ENCODE assay signal across 8 mouse cellular contexts in the genomic region with DNA sequence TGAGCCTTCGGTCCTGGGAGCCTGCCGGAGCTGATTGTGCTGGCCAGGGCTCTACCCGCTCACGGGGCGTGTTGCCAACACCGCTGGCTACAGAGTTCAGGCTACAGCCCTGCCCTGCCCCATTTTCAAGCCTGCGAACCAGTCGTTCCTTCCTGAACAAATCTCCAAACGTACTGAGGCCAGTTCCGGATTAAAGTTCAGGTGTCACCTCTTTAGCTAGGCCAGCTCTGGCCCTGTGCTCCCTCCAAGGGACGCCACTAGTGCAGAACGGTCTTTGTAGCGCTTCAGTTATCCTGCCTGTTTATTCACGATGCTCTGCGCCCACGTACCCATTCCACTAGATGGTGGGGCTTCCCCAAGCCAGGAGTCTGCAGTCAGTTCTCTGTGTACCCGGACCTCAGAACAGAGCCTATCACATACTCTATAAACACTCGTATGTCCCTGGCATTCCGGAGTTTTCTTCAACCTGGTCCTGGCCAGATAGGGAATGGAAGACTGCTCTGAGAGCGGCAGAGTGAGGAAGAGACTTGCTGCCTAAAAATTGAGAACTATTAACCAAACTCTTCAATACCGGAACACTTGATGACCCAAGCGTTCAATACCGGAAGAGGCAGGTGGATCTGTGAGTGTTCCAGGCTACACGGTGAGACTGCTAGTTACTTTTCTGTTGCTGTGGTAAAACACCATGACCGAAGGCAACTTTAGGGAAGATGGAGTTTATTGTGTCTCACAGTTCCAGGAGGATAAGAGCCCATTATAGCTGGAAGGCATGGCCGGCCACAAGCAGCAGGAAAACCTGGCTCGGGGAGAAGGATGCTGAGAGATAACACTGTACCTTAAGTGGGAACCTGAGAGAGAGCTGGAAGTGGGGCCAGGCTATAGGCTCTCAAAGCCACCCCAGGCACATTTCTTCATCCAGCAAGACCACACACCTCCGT. TPM values are rescaled to one million over a fixed set of nuclear protein-coding genes. Genes with fewer than 3 reads are reported as not detected.
DNase-seq lines count a peak whose midpoint lies in the region; ATAC-seq and TF ChIP-seq lines count a peak whose summit lies in the region.

Gene Cyb5r3, minus strand, starts transcription at position 101 of the 938 bp plus-strand sequence.

- no peaks in the 10 kb centered on the region for H3K36me3 ChIP-seq in hindbrain, embryonic 12.5 days
- H3K36me3 ChIP-seq in liver, embryonic 14.5 days (replicated peaks; ENCODE audit: control insufficient read depth, insufficient read depth, low read depth), result peaks cover 3% of the 10 kb centered on the region

- no peak for TF ChIP-seq EP300 in liver, embryonic 14.5 days (IDR thresholded peaks at IDR 0.05; ENCODE audit: low read depth)

- H3K27me3 ChIP-seq in hindbrain, embryonic 12.5 days, result no peaks in the 10 kb centered on the region
- H3K27me3 ChIP-seq in liver, embryonic 14.5 days (ENCODE audit: control insufficient read depth, insufficient read depth, low read length), result no peaks in the 10 kb centered on the region

- peak; percentile 79 for ATAC-seq in hindbrain, embryonic 12.5 days (ENCODE audit: low FRiP score)
- peak; percentile 40 for ATAC-seq in liver, embryonic 14.5 days (ENCODE audit: insufficient read depth)

- no peaks in the 10 kb centered on the region for H3K9me3 ChIP-seq in hindbrain, embryonic 12.5 days (replicated peaks)
- no peaks in the 10 kb centered on the region for H3K9me3 ChIP-seq in liver, embryonic 14.5 days (ENCODE audit: control insufficient read depth, low read length)

- TF ChIP-seq CTCF in layer of hippocampus, adult 2 months (conservative IDR thresholded peaks at IDR 0.05), result no peak
- TF ChIP-seq CTCF in liver, embryonic 14.5 days (IDR thresholded peaks at IDR 0.05; ENCODE audit: low read depth), result no peak; the same call in 1 of the 2 replicates

- peak within 1 kb of the TSS; percentile 80 for H3K9ac ChIP-seq in hindbrain, embryonic 12.5 days
- peak within 1 kb of the TSS; percentile 94 for H3K9ac ChIP-seq in liver, embryonic 14.5 days (replicated peaks)

- H3K27ac ChIP-seq in layer of hippocampus, adult 2 months, result peak within 1 kb of the TSS; percentile 96
- H3K27ac ChIP-seq in hindbrain, embryonic 12.5 days, result peak within 1 kb of the TSS; percentile 87
- peak within 1 kb of the TSS; percentile 92 for H3K27ac ChIP-seq in liver, embryonic 14.5 days

- peak in 1 of 2 experiments; percentile 33 for DNase-seq in layer of hippocampus, adult 2 months (ENCODE audit: low spot score in 2 of 2)
- DNase-seq in layer of hippocampus, adult 9-11 months, result no peak
- no peak for DNase-seq in adrenal gland, adult 2 months
- peak; percentile 20 for DNase-seq in forelimb bud, embryonic 11.5 days (ENCODE audit: low read depth, low spot score)
- no peak for DNase-seq in liver, embryonic 14.5 days (ENCODE audit: low read depth in 3 of 3, low spot score in 3 of 3)
- no peak for DNase-seq in T-cell, adult 2 months (ENCODE audit: low spot score)
- DNase-seq in thymus, adult 18-20 months, result no peak

- H3K4me2 ChIP-seq in hindbrain, embryonic 12.5 days (replicated peaks), result peak within 1 kb of the TSS; percentile 71
- peak within 1 kb of the TSS; percentile 93 for H3K4me2 ChIP-seq in liver, embryonic 14.5 days (ENCODE audit: low read depth)

- peaks cover 31% of the 10 kb centered on the region for H3K4me1 ChIP-seq in hindbrain, embryonic 12.5 days
- peaks cover 23 to 39% of the 10 kb centered on the region in 2 experiments for H3K4me1 ChIP-seq in liver, embryonic 14.5 days (replicated peaks; ENCODE audit: control insufficient read depth in 2 of 2, insufficient read depth in 2 of 2, low read length in 1 of 2)

- 36% methylated on average over 28 of the region's 28 CpGs for WGBS in hindbrain, embryonic 12.5 days
- WGBS in liver, embryonic 14.5 days (ENCODE audit: insufficient replicate concordance), result 34% methylated on average over 28 of the region's 28 CpGs

- peak within 1 kb of the TSS; percentile 94 for H3K4me3 ChIP-seq in layer of hippocampus, adult 2 months
- H3K4me3 ChIP-seq in hindbrain, embryonic 12.5 days, result peak within 1 kb of the TSS; percentile 72
- peak within 1 kb of the TSS; percentile 94 to 98 for H3K4me3 ChIP-seq in liver, embryonic 14.5 days (ENCODE audit: insufficient read depth in 1 of 2, low read depth in 2 of 2, low read length in 2 of 2)

RNA-seq across cellular contexts. Expression of gene Cyb5r3, which starts in this region (rescaled TPM):
- total RNA-seq in layer of hippocampus, adult 2 months (2021), result 10 to 100 TPM; 63.7 to 65.6 TPM
- 100 to 1,000 TPM; 310 to 426 TPM for total RNA-seq in adrenal gland, adult 2 months (2021)
- polyA plus RNA-seq in adrenal gland, adult 2 months (2012; rRNA removed), result 461 and 645 TPM in 2 replicates
- 148 and 154 TPM in 2 replicates for polyA plus RNA-seq in hindbrain, embryonic 12.5 days (2016; fragmentation: Nextera tagmentation; extraction: Ambion mirVana)
- polyA plus RNA-seq in liver, embryonic 14.5 days (2012; rRNA removed), result 88.8 and 94.0 TPM in 2 replicates
- 103 and 109 TPM in 2 replicates for polyA plus RNA-seq in liver, embryonic 14.5 days (2014; fragmentation: Nextera tagmentation; extraction: Ambion mirVana)

Comparison
In these comparisons a context has a peak if more than half of its experiments do, and no peak if none do; other contexts are left out.
1. RNA of gene Cyb5r3 (total RNA-seq): 310 to 426 TPM in adrenal gland, adult 2 months; 63.7 to 65.6 TPM in layer of hippocampus, adult 2 months; every median in the first group is over 4 times any median in the second.
2. Peak in every context shown above with its lines, with median percentiles within 50 percentile points of each other: H3K27ac ChIP-seq and H3K4me3 ChIP-seq.